Mouse (Mus musculus): ENCODE measurements around the gene Sh3bp2.
"Not testable (repeated sequence)": the region's sequence is repeated elsewhere in the genome, so short reads cannot be mapped to it uniquely, and the experiment has no call there.

The Sh3bp2 gene

GRCm38 (mm10) chr5:34573268-34574221 lies 47.9 kb downstream of the Sh3bp2 start, which contains the start of gene Add1:
Add1 (plus strand) TSS chr5:34573664.
- DNase-seq = peak; percentile 97

- DNase-seq = peak; percentile 16
These were observed 49.1 kb downstream of the Sh3bp2 start for GRCm38 (mm10) chr5:34574721-34575120.

GRCm38 (mm10) chr5:34576286-34576685 lies 50.6 kb downstream of the Sh3bp2 start:
- DNase-seq = no peak

- no peak for DNase-seq
These were observed 52.5 kb downstream of the Sh3bp2 start for GRCm38 (mm10) chr5:34578038-34578655.

GRCm38 (mm10) chr5:34579377-34579776 lies 53.7 kb downstream of the Sh3bp2 start:
- no peak for DNase-seq

GRCm38 (mm10) chr5:34581671-34582313 lies 56.2 kb downstream of the Sh3bp2 start:
- not testable (repeated sequence) for DNase-seq

- DNase-seq = no peak
These were observed 56.7 kb downstream of the Sh3bp2 start for GRCm38 (mm10) chr5:34582314-34582675.

- no peak for DNase-seq
These were observed 59.6 kb downstream of the Sh3bp2 start for GRCm38 (mm10) chr5:34585216-34585615.

GRCm38 (mm10) chr5:34587881-34588280 lies 62.2 kb downstream of the Sh3bp2 start:
- DNase-seq = no peak

GRCm38 (mm10) chr5:34590059-34590458 lies 64.4 kb downstream of the Sh3bp2 start:
- DNase-seq = no peak

- DNase-seq = no peak
These were observed 65.1 kb downstream of the Sh3bp2 start for GRCm38 (mm10) chr5:34590702-34591101.

- no peak for DNase-seq
These were observed 65.9 kb downstream of the Sh3bp2 start for GRCm38 (mm10) chr5:34591388-34592004.

- not testable (repeated sequence) for DNase-seq
These were observed 66.6 kb downstream of the Sh3bp2 start for GRCm38 (mm10) chr5:34592224-34592623.

GRCm38 (mm10) chr5:34592666-34593065 lies 67.0 kb downstream of the Sh3bp2 start:
- DNase-seq = no peak

GRCm38 (mm10) chr5:34593202-34593727 lies 67.6 kb downstream of the Sh3bp2 start:
- no peak for DNase-seq

GRCm38 (mm10) chr5:34604576-34604975 lies 78.9 kb downstream of the Sh3bp2 start:
- DNase-seq = no peak

GRCm38 (mm10) chr5:34607100-34607880 lies 81.7 kb downstream of the Sh3bp2 start:
- no peak for DNase-seq

GRCm38 (mm10) chr5:34608226-34608625 lies 82.6 kb downstream of the Sh3bp2 start:
- no peak for DNase-seq

- no peak for DNase-seq
These were observed 84.3 kb downstream of the Sh3bp2 start for GRCm38 (mm10) chr5:34609966-34610365.
